Mouse (Mus musculus) spleen, embryonic (tissue): ENCODE measurements at regions not wholly inside any gene's neighbourhood (a gene's known extent, or its start where the extent isn't known, plus 50 kb on each side); places are given as distances from the start of the nearest gene placed in this dataset.

Experiments used
- CTCF ChIA-PET: fragments of 350-600 bp; sonication (Branson Sonifier 250); formaldehyde crosslinking; loops from one replicate; lab custom pipeline; 2022; lab: Charles Lee

DNA sequence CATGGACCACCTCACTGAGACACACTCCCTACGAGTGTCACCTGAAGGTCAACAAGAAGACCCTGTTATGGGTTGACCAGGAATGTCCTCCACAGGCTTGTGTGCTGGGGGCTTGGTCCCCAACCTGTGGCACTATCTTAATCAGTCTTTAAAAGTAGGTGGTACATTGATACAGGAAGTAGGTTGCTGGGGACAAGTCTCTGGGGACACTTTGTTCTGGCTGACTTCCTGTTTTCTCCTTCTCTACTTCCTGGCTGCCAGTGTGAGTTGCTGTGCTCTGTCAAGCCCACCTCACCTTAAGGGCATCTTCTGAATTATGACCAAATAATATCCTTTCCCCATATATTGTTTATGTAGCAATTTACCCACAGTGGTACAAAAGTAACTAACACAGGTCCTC, 96.1 kb downstream of the Cct6b start:
- CTCF ChIA-PET, result no interaction called here

DNA sequence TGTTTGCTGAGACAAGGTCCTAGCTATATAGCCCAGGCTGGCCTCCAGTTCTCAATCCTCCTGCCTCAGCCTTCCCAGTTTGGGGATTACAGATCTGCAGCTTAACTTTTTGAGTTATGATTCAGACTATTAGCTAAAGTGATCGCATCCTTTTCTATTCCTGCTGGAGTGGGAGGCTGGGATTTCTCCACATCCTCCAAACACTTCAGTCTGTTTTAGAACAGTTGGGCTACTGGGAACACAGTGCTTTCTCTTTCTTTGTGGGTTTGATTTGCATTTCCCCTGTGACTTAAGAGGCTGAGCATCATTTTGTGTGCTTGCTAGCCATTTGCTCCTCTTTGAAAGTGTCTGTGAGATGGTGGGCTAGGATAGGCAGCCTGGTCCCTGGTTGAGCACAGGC, 100.0 kb downstream of the Cct6b start:
- CTCF ChIA-PET, result no interaction called here

DNA sequence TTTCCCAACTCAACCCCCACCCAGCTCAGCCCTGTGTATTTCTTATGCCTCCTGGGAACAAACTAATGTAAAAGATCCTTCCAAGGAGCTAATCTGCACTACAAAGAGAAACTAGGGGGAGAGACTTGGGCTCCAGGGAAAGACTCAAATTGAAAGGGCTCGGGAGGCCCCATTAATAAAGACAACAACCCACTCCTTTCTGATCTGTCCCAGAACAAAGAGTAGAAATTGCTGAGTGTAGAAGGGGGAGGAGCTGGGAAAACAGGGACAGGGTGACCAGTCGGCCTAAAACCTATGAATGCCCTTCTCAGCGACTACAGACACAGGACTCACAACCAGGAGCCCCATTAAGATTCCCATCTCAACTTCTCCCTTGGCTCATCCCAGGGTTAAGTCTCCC, 102.0 kb downstream of the Cct6b start:
- CTCF ChIA-PET, result interaction anchor here (0.6 kb wide), 1 partner anchor 43 kb away, joined by 5 read pairs; no protein-coding TSS in a partner anchor

DNA sequence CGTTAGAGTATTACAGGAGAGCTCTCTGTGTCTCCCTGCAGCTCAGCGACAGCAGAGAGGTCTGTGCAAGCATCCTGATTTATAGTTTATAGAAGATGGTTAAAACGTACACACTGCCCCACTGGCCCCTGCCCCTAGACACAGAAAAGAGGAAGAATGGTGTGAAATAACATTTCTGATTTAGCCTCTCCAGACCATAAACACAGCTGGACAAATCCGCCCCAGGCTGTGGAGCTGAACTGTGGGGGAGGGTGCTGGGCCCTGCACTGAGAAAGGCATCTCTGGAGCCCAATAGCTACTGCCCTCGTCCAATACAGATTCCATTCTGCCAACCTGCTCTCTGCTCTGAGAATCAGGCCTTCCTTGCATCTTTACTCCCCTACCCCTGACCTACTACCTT, 112.4 kb downstream of the Cct6b start:
- CTCF ChIA-PET, result no interaction called here

DNA sequence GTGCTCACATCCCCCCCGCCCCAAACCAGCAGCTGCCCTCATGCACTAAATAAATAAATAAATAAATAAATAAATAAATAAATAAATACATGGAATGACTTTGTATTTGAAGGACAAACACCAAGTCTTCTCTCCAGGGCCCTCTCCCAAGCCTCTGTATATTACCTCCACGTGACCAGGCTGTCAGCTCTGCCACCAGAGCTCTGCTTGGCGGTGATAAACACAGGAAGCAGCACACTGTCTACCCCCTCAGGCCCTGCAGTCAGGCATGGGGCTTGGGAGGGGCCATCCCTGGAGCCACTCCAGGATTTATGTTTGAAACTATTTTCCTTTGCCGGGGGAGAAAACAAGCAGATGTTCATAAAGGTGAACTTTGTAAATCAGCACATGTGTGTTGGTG, 125.6 kb downstream of the Cct6b start:
- CTCF ChIA-PET, result no interaction called here

DNA sequence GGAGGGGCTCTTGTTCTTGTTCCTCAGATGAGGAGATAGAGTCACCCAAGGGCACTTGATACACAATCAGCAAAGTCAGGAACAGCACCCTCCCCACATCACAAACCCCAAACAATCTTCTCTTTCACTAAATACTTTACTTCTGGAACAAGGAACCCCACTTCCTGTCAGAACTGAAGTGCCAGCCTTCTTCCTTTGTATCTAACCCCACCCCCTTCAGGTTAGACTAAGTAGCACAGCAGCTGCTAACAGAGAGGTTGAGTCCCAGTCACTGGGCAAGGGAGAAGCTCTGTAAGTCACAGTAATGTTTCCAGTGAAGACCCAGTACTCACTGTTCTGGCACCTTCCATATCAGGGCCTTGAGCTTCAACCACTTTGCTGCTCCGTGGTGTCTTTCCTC, 131.9 kb downstream of the Cct6b start:
- CTCF ChIA-PET, result interaction anchor here (0.7 kb wide), 1 partner anchor 76 kb away, joined by 4 read pairs; no protein-coding TSS in a partner anchor

DNA sequence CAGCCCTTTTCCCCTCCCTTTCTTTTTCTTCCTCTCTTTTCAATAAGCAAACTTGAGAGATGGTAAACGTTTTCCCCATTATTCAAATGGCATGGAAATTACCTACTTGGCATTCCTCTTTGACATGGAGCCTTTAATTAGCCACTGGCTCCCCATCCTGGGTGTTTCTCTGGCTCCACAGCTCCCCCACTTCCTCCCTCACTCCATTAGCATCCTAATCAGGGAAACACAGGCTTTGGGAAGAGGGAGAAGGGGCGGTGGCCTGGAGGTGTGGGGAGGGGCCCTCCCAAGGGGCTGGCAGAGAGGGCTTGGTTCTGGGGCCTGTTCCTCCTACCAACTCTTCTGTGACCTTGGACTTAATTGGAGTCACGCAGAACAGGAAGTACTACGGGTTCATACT, 132.7 kb downstream of the Cct6b start:
- CTCF ChIA-PET, result interaction anchor here (0.5 kb wide), 1 partner anchor 1232 kb away, joined by 3 read pairs; no protein-coding TSS in a partner anchor

DNA sequence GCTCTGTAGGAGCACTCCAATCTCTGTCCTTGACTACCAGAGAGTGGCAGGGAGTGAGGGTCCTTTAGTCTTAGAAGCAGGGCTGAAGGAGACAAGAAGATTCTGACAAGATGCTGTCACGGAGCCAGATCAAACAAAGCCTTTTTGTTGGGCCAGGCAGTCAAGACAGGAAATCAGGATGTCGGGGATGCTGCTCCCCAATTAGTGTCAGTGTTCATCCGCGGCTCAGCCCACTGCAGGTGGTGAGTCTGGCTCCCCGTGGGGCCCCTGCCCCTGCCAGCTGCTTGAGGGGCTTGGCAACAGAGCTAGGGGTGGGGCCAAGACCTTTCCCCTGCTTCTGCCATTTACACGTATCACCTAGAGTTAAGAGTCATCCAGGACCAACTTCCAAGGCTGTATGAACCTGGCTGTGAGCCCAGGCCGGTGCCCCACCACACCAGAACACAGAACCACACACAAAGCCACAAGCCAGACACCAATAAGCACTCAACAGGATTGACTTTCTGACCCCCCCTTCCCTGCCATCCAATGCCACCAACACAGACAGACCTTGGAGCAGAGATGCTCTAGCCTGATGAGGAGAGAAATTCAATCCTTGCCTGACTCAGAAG, 137.5 kb downstream of the Cct6b start:
- CTCF ChIA-PET, result no interaction called here

DNA sequence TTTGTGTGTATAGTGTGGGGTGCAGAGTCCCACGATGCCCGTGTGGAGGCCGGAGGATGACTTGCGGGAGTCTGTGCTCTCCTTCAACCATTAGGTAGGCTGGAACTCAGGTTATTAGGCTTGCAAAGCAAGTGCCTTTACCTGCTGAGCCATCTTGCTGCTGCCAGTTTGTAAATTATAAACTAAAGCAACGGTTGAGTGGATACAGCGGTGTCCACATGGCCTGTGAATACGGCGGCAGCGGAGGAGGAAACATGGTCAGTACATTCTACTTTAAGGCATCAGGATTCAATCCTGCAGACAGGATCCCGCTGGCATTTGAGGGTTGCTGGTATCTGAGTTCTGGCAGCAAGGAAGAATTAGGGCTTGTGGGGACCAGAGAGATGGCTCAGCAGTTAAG, 143.1 kb downstream of the Cct6b start:
- CTCF ChIA-PET, result no interaction called here

DNA sequence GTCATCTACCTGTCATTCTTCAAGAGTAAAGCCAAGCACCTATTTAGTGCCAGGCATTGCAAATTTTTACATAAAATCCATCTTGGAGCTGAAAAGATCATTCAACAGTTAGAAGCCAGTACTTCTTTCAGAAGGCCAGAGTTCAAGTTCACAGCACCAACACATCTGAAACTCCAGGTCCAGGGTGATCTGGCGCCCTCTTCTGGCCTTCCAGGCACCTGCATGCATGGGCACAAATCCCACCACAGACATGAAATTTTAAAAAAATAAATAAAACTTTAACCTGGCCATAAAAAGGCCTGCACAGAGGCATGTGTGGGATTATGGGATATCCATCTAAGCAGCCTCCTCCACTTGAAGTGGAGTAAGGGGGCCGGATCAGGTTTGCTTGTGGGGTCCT, 144.7 kb downstream of the Cct6b start:
- CTCF ChIA-PET, result no interaction called here

DNA sequence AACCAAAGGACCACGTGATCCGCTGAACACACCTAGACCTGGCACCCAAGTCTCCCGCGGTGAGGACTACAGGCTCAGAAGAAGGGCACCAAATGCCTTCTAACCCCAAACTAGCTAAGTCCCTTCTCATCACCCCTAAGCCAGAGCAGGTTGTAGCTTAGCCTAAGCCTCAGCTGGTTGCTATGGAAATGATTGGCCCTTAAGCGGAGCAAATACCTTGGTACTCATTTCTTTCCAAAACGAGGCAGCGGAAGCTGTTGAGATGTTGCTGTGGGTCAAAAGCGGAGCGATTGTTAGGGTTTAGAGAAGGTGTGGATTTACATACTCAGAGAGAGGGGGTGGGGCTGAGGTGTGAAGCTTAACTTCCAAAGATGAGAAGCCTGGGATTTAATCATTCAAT, 145.7 kb downstream of the Cct6b start:
- CTCF ChIA-PET, result no interaction called here

DNA sequence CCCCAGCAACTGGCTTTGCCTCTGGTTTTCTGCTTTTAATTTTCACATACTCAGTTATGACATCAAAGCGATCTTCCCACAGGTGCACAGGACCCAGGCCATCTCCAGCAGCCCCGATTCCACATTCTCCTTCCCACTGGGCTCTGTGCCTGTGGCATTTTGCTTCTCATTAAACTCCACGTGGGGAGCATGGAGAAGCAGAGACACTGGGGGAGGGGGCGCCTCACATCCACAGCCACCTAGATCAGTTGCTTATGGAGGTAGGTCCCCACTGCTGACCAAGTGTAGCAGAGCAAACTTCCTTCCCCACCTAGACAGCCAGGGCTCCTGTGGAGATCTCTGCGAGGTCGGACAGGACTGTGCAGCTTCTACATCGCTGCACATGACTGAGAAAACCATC, 147.3 kb downstream of the Cct6b start:
- CTCF ChIA-PET, result no interaction called here

DNA sequence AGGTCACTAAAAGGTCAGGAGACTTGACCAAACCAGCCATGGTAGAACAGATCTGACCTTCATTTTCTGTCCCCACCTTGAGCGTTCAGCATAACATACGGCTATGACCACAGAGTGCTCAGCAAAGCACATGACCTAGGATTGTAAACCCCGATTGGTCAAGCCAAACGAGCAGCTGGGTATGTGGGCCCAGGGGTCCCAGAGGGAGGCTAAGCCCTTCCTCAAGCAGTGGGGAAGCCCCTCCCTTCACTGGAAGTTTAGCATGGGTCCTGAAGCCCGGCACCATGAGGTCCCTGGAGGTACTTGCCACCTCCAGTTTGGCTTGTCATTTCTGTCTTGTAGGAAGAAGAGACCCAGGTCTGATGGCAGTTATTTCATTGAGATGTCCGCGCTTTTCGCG, 149.8 kb downstream of the Cct6b start:
- CTCF ChIA-PET, result interaction anchor here (0.9 kb wide), 1 partner anchor 276 kb away, joined by 4 read pairs; the partner anchor contains the start of gene Rad51d

DNA sequence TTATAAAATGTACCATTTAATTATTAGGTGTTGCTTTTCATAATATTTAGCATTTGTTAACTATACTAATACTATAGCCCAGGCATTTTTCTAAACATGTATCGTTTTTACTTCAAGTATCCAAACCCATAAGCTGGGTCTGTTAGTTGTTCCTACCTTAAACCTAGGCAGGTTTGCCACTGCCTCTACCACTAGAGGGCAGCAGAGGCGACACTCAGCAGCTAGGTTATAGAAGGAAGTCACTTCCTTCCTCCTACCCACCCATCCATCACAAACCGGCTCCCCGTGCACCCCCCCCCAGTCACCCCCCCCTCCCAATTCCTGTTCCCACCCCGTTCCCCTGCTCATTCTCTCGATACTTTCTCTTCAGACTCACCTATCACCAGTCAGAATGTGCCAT, 150.6 kb downstream of the Cct6b start:
- CTCF ChIA-PET, result interaction anchor here (0.9 to 1.0 kb wide), 2 partner anchors 110 to 277 kb away, joined by 4 to 7 read pairs; partner anchors contain the start of gene Rad51d

DNA sequence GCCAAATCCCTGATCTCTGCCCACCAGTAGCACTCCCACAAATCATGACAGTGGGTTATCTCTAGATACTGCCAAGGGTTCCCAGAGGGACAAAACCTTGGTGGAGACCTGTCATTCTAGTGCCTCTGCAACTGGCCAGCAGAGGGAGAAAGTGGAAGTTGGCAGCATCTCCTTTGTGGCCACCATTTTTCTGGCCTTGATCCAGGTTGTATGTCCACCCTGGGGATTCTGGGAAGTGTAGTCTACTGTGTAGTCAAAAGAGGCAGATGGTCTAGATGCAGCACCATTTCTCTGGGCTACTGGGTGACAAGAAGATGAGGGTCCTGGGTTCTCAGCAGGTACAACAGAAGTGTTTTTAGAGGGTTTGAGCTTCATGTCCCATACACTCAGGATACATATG, 152.1 kb downstream of the Cct6b start:
- CTCF ChIA-PET, result interaction anchor here (1.0 kb wide), 1 partner anchor 377 kb away, joined by 3 read pairs; no protein-coding TSS in a partner anchor

DNA sequence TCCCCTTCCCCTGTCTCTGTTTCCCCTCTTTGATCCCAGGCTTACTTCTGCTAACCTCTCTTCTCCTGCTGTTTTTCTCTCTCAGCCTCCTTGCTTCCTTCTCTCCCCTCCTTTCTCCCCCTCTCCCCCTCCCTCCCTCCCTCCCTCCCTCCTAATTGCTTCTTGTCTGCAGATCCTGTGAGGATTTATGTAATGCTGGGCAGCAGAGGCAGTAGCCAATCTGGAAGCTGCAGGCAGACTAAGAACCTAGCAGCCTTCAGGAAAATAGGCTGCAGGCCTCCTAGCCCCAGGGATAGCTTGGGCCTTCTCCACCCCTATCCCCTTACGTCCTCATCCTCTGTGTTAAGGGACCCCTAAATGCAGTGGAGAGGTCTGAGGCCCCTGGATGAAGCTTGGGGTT, 155.2 kb downstream of the Cct6b start:
- CTCF ChIA-PET, result no interaction called here

DNA sequence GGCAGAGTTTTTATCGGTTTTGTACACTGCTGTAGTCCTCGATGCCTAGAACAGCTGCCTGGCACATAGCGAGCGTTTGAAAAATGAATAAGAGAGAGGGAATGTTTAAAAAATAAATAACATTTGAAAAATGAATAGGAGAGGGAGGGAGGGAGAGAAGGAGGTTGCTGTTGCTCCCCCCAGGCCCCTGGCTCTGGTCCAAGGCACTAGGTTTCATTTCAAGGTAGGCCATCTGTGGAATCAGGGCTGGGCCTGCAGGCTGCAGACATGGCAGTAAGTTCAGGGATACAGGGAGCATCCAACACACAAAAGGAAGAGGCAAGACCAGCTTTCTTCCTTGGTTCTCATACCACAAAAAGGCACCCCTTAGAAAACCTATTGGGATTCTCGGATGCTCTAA, 156.5 kb downstream of the Cct6b start:
- CTCF ChIA-PET, result interaction anchor here (0.8 kb wide), 1 partner anchor 76 kb away, joined by 3 read pairs; no protein-coding TSS in a partner anchor

DNA sequence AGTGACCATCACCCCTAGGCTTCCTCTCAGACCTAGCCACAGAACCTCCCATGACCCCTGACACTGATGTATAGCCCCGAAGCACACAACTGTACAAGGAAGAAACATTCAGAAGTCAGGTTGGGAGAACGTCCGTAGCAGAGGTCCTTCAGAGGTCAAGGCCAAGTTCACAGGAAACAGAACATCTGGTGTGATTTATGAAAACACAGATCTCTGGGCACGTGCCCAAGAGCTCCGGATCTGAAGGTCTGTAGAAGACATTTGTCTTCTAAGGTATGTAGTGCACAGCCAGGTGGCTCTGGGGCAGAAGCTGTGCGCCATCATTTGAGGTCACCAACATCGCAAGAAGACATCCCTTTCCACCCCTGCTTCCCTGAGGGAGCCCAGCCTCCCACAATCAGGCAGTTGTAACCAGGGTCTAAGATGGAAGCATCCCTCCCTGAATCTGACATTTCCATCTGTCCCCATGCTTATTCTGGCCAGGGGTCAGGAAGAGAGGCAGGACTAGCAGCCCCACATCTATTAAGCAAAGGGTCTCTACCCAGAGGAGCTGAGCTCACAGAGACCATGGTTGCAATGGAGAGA, 159.8 kb downstream of the Cct6b start:
- CTCF ChIA-PET, result interaction anchor here (0.7 kb wide), 1 partner anchor 1463 kb away, joined by 5 read pairs; no protein-coding TSS in a partner anchor

DNA sequence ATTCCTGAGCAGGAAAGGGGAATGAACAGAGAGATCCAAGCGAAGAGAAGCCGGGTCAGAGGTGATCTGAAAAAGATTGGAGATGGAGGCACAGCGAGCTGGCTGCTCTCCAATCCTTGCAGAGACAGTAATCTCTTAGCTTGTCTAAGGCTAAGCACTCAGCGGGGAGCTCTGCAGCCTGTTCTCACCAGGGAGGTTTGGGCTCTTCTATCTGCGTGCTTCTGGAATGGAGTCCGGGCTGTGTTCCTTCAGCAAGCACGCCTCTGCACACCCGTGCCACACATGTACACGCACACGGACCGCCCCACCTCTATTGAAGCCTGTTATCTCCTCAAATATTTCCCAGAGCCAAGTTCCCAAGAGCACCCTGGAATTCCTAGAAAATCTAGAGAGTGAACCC, 161.3 kb downstream of the Cct6b start:
- CTCF ChIA-PET, result interaction anchor here (0.9 kb wide), 1 partner anchor 45 kb away, joined by 3 read pairs; no protein-coding TSS in a partner anchor

DNA sequence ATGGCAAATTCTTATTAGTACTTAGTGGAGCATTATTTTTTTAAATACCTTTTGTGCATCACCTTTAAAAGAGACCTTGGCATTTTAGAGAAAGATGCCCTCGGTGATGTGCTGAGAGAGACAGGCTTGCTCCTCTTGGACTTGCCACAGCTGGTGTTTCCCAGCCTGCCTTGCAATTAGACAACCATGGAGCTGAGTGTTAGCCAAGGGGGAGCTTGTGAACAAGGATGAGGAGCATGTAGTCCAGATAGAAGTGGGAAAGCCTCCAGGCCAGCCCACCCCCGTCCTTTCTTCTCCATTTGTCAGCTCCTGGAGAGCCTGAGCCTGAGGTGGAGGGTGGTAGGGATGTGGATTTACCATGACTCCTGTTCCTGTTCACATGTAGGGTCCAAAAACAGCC, 161.9 kb downstream of the Cct6b start:
- CTCF ChIA-PET, result no interaction called here

DNA sequence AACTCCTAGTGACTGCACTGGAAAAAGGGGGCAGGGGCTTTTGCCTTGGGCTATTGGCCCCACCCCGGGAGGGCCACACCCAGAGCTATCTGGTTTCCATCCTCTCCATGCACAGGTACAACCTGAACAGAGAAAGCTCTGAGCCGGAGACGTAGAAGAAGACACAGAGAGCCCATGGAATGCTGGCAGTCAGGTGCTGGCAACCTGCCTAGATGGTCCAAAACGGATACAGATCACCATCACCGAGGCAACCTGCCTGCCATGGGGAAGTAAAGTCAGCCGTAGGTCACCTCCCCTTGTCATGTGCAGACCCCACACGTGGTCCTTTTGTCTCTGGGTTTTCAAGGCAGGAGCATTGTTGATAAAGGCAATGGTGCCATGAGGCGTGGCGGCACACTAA, 164.0 kb downstream of the Cct6b start:
- CTCF ChIA-PET, result no interaction called here

DNA sequence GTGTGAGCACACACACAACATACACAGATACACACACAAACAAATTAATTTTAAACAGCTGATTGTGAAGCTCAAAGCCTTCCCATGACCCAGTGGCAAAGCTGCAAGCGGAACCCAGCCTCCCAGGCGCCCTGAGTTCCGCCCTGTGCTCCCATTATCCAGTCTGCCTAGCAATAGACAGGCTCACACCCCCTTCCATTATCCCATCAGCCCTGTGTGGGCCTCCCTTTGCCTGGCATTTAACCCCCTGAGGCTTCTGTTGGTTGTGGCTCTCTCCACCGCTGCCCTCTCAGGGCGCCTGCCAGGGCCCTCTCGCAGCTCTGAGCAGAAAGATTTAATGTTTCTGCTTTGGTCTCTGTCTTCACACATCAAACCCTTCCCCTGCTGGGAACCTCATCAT, 166.4 kb downstream of the Cct6b start:
- CTCF ChIA-PET, result no interaction called here

DNA sequence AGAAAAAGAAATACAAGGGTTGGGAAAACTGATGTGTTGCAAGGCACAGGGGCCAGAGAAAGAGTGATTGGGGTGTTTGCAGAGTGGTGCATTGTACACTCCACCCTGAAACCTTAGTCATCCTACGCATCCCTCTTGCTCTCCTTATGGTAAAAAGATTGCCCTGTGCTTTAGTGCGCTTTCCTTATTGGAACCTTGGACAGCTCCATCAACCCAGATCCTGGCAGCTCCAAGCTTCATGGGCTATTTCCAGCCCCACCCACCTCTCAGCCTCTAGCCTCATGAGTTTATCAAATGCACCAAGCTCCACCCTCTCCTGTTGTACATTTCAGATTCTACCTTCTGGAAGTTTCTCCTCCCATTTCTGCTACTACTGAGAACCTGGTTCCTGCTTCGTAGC, 167.3 kb downstream of the Cct6b start:
- CTCF ChIA-PET, result no interaction called here
